Mouse (Mus musculus) testis, adult 2 months (tissue): ENCODE data around the gene Ddi1. TPM values are rescaled to one million over a fixed set of nuclear protein-coding genes. Genes with fewer than 3 reads are reported as not detected.

Source experiments
- H3K27ac ChIP-seq: fragments of 200-500 bp; 2 replicates; pipeline ENCODE4 v1.5.1; 2012; ENCODE audit warnings: low read depth, low read length; ENCODE audit not compliant: control insufficient read depth, insufficient read depth
- H3K27me3 ChIP-seq: fragments of 200-500 bp; 2 replicates; pipeline ENCODE4 v1.6.1; 2012; ENCODE audit warnings: mild to moderate bottlenecking, low read length, moderate library complexity; ENCODE audit not compliant: control insufficient read depth, insufficient read depth
- H3K36me3 ChIP-seq: fragments of 200-500 bp; 2 replicates; pipeline ENCODE4 v1.6.1; 2012; ENCODE audit warnings: mild to moderate bottlenecking, low read length; ENCODE audit not compliant: control insufficient read depth, insufficient read depth
- H3K4me1 ChIP-seq: fragments of 200-500 bp; 2 replicates; pipeline ENCODE4 v1.6.1; 2012; ENCODE audit warnings: low read length; ENCODE audit not compliant: control insufficient read depth, insufficient read depth
- H3K4me3 ChIP-seq: fragments of 200-500 bp; 2 replicates; pipeline ENCODE4 v1.5.1; 2012; ENCODE audit warnings: low read depth, mild to moderate bottlenecking, low read length, moderate library complexity, mixed read lengths; ENCODE audit not compliant: control insufficient read depth
- CTCF ChIP-seq: fragments of 200-500 bp; IDR thresholded peaks from 2 replicates; pipeline ENCODE4 v1.5.1; 2012; ENCODE audit warnings: low read depth, mild to moderate bottlenecking, inconsistent platforms, low read length, moderate library complexity; ENCODE audit not compliant: control insufficient read depth, insufficient read depth, insufficient replicate concordance
- POLR2A ChIP-seq: fragments of 200-500 bp; IDR thresholded peaks from 2 replicates; pipeline ENCODE4 v1.6.1; 2012; ENCODE audit warnings: low read depth, mild to moderate bottlenecking, inconsistent platforms, low read length, moderate library complexity; ENCODE audit not compliant: control insufficient read depth
- polyA plus RNA-seq: library from polyadenylated mRNA; depleted of rRNA; stranded (reverse); fragments of >200 nt; gene quantifications from 2 replicates; pipeline ENCODE4 v1.2.3, GENCODE M21; 2012; rRNA removed

Ddi1 gene
- polyA plus RNA-seq, 1 experiment, result 52.0 TPM

DNA sequence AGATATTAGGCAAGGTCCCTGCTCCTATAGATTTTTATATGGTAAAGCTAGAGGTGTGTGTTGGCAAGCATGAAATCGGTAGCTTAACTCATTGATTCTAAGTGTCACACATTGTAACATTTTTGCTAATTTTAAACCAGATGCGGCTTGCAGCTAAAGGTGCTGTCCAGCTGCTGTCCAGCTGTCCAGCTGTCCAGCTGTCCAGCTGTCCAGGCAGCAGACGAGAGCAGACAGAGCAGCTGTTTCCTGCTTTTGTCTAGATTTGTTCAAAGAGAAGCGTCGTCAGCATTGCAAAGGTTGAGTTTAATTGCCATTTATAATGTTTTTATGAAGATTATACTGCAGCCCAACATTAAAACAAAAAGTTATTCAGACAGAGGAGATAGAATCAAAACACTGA is 56.8 kb downstream of the Ddi1 start:
- no peaks in the 10 kb centered on the region for H3K27me3 ChIP-seq
- H3K4me1 ChIP-seq, result no peaks in the 10 kb centered on the region
- no peak overlapping the region for H3K27ac ChIP-seq
- no peak for TF ChIP-seq POLR2A
- no peak for TF ChIP-seq CTCF
- no peaks in the 10 kb centered on the region for H3K36me3 ChIP-seq
- no peak overlapping the region for H3K4me3 ChIP-seq

Other genes starting within 250 kb of the Ddi1 start
- gene Pdgfd, start 101.3 kb downstream of the Ddi1 start, polyA plus RNA-seq, result 2.4 and 3.2 TPM in 2 replicates